Mouse (Mus musculus): ENCODE measurements around the gene Polr1e. TPM values are rescaled to one million over a fixed set of nuclear protein-coding genes. Genes with fewer than 3 reads are reported as not detected.
"Not testable (repeated sequence)": the region's sequence is repeated elsewhere in the genome, so short reads cannot be mapped to it uniquely, and the experiment has no call there.

Polr1e gene
- polyA plus RNA-seq, 1 experiment = 29.0 TPM

- Histone ChIP-seq H3K4me3 (ENCODE audit: insufficient read depth, poor library complexity, severe bottlenecking) (no peak overlapping the region), H3K79me3 (ENCODE audit: low read depth) (no peaks in the 10 kb centered on the region), H3K79me2 (ENCODE audit: control insufficient read depth, insufficient read depth) (no peaks in the 10 kb centered on the region), H3ac (ENCODE audit: control insufficient read depth, insufficient read length, low read depth) (no peak overlapping the region), H3K27me3 (ENCODE audit: control insufficient read depth, insufficient read depth, insufficient read length) (no peaks in the 10 kb centered on the region), H3K36me3 (ENCODE audit: control insufficient read depth, insufficient read depth) (peaks cover 14% of the 10 kb centered on the region)
- no peak for TF ChIP-seq MAX (IDR thresholded peaks at IDR 0.05)
- no peak for TF ChIP-seq CTCF (IDR thresholded peaks at IDR 0.05; ENCODE audit: control insufficient read depth, insufficient read depth, insufficient read length)
- no peak for TF ChIP-seq FOSL1 (IDR thresholded peaks at IDR 0.05; ENCODE audit: insufficient read depth, low read length, poor library complexity, severe bottlenecking)
- no peak for TF ChIP-seq MYOG (IDR thresholded peaks at IDR 0.05; ENCODE audit: control insufficient read depth, extremely low read depth, insufficient read length)
- TF ChIP-seq CEBPB (IDR thresholded peaks at IDR 0.05; ENCODE audit: low read depth) = no peak
- TF ChIP-seq USF1 (IDR thresholded peaks at IDR 0.05; ENCODE audit: low read depth) = no peak
- no peak for TF ChIP-seq MYOD1 (IDR thresholded peaks at IDR 0.05; ENCODE audit: control insufficient read depth, insufficient read length, low read depth)
Observed at GRCm38 (mm10) chr4:45036571-45036970, 18.2 kb downstream of the Polr1e start.

- no peaks in the 10 kb centered on the region for H3K27me3 ChIP-seq (ENCODE audit: control insufficient read depth, insufficient read depth, insufficient read length)
- TF ChIP-seq FOSL1 (IDR thresholded peaks at IDR 0.05; ENCODE audit: insufficient read depth, low read length, poor library complexity, severe bottlenecking) = no peak
- no peak for TF ChIP-seq MYOD1 (IDR thresholded peaks at IDR 0.05; ENCODE audit: control insufficient read depth, insufficient read length, low read depth)
- peaks cover 4% of the 10 kb centered on the region for H3K36me3 ChIP-seq (ENCODE audit: control insufficient read depth, insufficient read depth)
- no peak overlapping the region for H3K4me3 ChIP-seq (ENCODE audit: insufficient read depth, poor library complexity, severe bottlenecking)
- H3K79me2 ChIP-seq (ENCODE audit: control insufficient read depth, insufficient read depth) = no peaks in the 10 kb centered on the region
- H3ac ChIP-seq (ENCODE audit: control insufficient read depth, insufficient read length, low read depth) = no peak overlapping the region
- H3K79me3 ChIP-seq (ENCODE audit: low read depth) = no peaks in the 10 kb centered on the region
Observed at GRCm38 (mm10) chr4:45037455-45038410, 19.4 kb downstream of the Polr1e start.

GRCm38 (mm10) chr4:45038879-45039278, 20.5 kb downstream of the Polr1e start:
- not testable (repeated sequence) for H3K27me3 ChIP-seq (ENCODE audit: control insufficient read depth, insufficient read depth, insufficient read length); H3ac ChIP-seq (ENCODE audit: control insufficient read depth, insufficient read length, low read depth); H3K4me3 ChIP-seq (ENCODE audit: insufficient read depth, poor library complexity, severe bottlenecking); H3K36me3 ChIP-seq (ENCODE audit: control insufficient read depth, insufficient read depth); H3K79me3 ChIP-seq (ENCODE audit: low read depth); H3K79me2 ChIP-seq (ENCODE audit: control insufficient read depth, insufficient read depth)

- not testable (repeated sequence) for H3K79me2 ChIP-seq (ENCODE audit: control insufficient read depth, insufficient read depth); H3K36me3 ChIP-seq (ENCODE audit: control insufficient read depth, insufficient read depth); H3K4me3 ChIP-seq (ENCODE audit: insufficient read depth, poor library complexity, severe bottlenecking); H3ac ChIP-seq (ENCODE audit: control insufficient read depth, insufficient read length, low read depth); H3K79me3 ChIP-seq (ENCODE audit: low read depth); H3K27me3 ChIP-seq (ENCODE audit: control insufficient read depth, insufficient read depth, insufficient read length)
Observed at GRCm38 (mm10) chr4:45039546-45039945, 21.2 kb downstream of the Polr1e start.

- Histone ChIP-seq H3K36me3 (ENCODE audit: control insufficient read depth, insufficient read depth) (no peaks in the 10 kb centered on the region), H3ac (ENCODE audit: control insufficient read depth, insufficient read length, low read depth) (no peak overlapping the region), H3K79me3 (ENCODE audit: low read depth) (no peaks in the 10 kb centered on the region), H3K4me3 (ENCODE audit: insufficient read depth, poor library complexity, severe bottlenecking) (no peak overlapping the region), H3K27me3 (ENCODE audit: control insufficient read depth, insufficient read depth, insufficient read length) (no peaks in the 10 kb centered on the region), H3K79me2 (ENCODE audit: control insufficient read depth, insufficient read depth) (no peaks in the 10 kb centered on the region)
- TF ChIP-seq MYOD1 (IDR thresholded peaks at IDR 0.05; ENCODE audit: control insufficient read depth, insufficient read length, low read depth) (no peak), MYOG (IDR thresholded peaks at IDR 0.05; ENCODE audit: control insufficient read depth, extremely low read depth, insufficient read length) (no peak), USF1 (IDR thresholded peaks at IDR 0.05; ENCODE audit: low read depth) (no peak), MAX (IDR thresholded peaks at IDR 0.05) (no peak), CTCF (IDR thresholded peaks at IDR 0.05; ENCODE audit: control insufficient read depth, insufficient read depth, insufficient read length) (no peak), CEBPB (IDR thresholded peaks at IDR 0.05; ENCODE audit: low read depth) (no peak), FOSL1 (IDR thresholded peaks at IDR 0.05; ENCODE audit: insufficient read depth, low read length, poor library complexity, severe bottlenecking) (no peak)
Observed at GRCm38 (mm10) chr4:45040795-45041194, 22.4 kb downstream of the Polr1e start.

GRCm38 (mm10) chr4:45046679-45047078, 28.3 kb downstream of the Polr1e start:
- Histone ChIP-seq H3ac (ENCODE audit: control insufficient read depth, insufficient read length, low read depth) (no peak overlapping the region), H3K4me3 (ENCODE audit: insufficient read depth, poor library complexity, severe bottlenecking) (no peak overlapping the region), H3K79me2 (ENCODE audit: control insufficient read depth, insufficient read depth) (no peaks in the 10 kb centered on the region), H3K36me3 (ENCODE audit: control insufficient read depth, insufficient read depth) (no peaks in the 10 kb centered on the region), H3K27me3 (ENCODE audit: control insufficient read depth, insufficient read depth, insufficient read length) (no peaks in the 10 kb centered on the region), H3K79me3 (ENCODE audit: low read depth) (no peaks in the 10 kb centered on the region)
- TF ChIP-seq CTCF (IDR thresholded peaks at IDR 0.05; ENCODE audit: control insufficient read depth, insufficient read depth, insufficient read length) (no peak), MAX (IDR thresholded peaks at IDR 0.05) (no peak), MYOG (IDR thresholded peaks at IDR 0.05; ENCODE audit: control insufficient read depth, extremely low read depth, insufficient read length) (no peak), FOSL1 (IDR thresholded peaks at IDR 0.05; ENCODE audit: insufficient read depth, low read length, poor library complexity, severe bottlenecking) (no peak), CEBPB (IDR thresholded peaks at IDR 0.05; ENCODE audit: low read depth) (no peak), MYOD1 (IDR thresholded peaks at IDR 0.05; ENCODE audit: control insufficient read depth, insufficient read length, low read depth) (no peak), USF1 (IDR thresholded peaks at IDR 0.05; ENCODE audit: low read depth) (no peak)

Data from C2C12 (cell line).